ENCODE assay signal across 13 mouse cellular contexts in genomic region chr5:99336427-99336826, GRCm38 (mm10).
DNase-seq lines count a peak whose midpoint lies in the region; ATAC-seq lines count a peak whose summit lies in the region.
"Had no signal": no experiment of that assay in that cellular context is flagged by ENCODE, and none has a peak within 500 bp of the region (broad histone marks: within the 10 kb centered on the region; RNA-seq: fewer than 3 reads in every experiment).

No protein-coding gene starts in this region.

- H3K27ac ChIP-seq in heart, embryonic 15.5 days = no peak overlapping the region
- H3K27ac ChIP-seq in heart, embryonic 12.5 days (ENCODE audit: poor library complexity, severe bottlenecking) = no peak overlapping the region
- H3K27ac ChIP-seq in embryonic facial prominence, embryonic 10.5 days (replicated peaks) = no peak overlapping the region
- H3K27ac ChIP-seq in forebrain, embryonic 14.5 days (ENCODE audit: low read depth, low read length) = no peak overlapping the region
- H3K27ac ChIP-seq: forebrain, embryonic 15.5 days; hindbrain, embryonic 10.5 days; midbrain, embryonic 10.5 days had no signal

- no peak for ATAC-seq in heart, embryonic 15.5 days (replicated peaks; ENCODE audit: insufficient number of reproducible peaks, insufficient read depth, low FRiP score, low read depth)
- no peak for ATAC-seq in heart, embryonic 12.5 days (ENCODE audit: insufficient number of reproducible peaks, low FRiP score)
- no peak for ATAC-seq in forebrain, embryonic 14.5 days
- ATAC-seq: forebrain, embryonic 15.5 days had no signal

- 57% methylated on average over 11 of the region's 11 CpGs for WGBS in heart, embryonic 15.5 days
- 65% methylated on average over 11 of the region's 11 CpGs for WGBS in heart, embryonic 12.5 days
- WGBS in embryonic facial prominence, embryonic 10.5 days = 80% methylated on average over 11 of the region's 11 CpGs
- 87% methylated on average over 11 of the region's 11 CpGs for WGBS in forebrain, embryonic 14.5 days

- H3K9me3 ChIP-seq in heart, embryonic 15.5 days (replicated peaks) = no peaks in the 10 kb centered on the region
- no peaks in the 10 kb centered on the region for H3K9me3 ChIP-seq in heart, embryonic 12.5 days (replicated peaks)
- no peaks in the 10 kb centered on the region for H3K9me3 ChIP-seq in embryonic facial prominence, embryonic 10.5 days
- H3K9me3 ChIP-seq in forebrain, embryonic 14.5 days (replicated peaks; ENCODE audit: control insufficient read depth, low read length) = no peaks in the 10 kb centered on the region
- H3K9me3 ChIP-seq: forebrain, embryonic 15.5 days; hindbrain, embryonic 10.5 days; midbrain, embryonic 10.5 days had no signal

- no peak overlapping the region for H3K4me3 ChIP-seq in heart, embryonic 15.5 days
- H3K4me3 ChIP-seq in heart, embryonic 12.5 days = no peak overlapping the region
- H3K4me3 ChIP-seq in embryonic facial prominence, embryonic 10.5 days = no peak overlapping the region
- no peak overlapping the region for H3K4me3 ChIP-seq in forebrain, embryonic 14.5 days (ENCODE audit: low read depth, low read length)
- H3K4me3 ChIP-seq: forebrain, embryonic 15.5 days; hindbrain, embryonic 10.5 days; midbrain, embryonic 10.5 days had no signal

- H3K4me1 ChIP-seq in heart, embryonic 15.5 days (replicated peaks) = peaks cover 12% of the 10 kb centered on the region
- H3K4me1 ChIP-seq in heart, embryonic 12.5 days (replicated peaks) = peaks cover 26% of the 10 kb centered on the region
- peaks cover 17% of the 10 kb centered on the region for H3K4me1 ChIP-seq in embryonic facial prominence, embryonic 10.5 days
- H3K4me1 ChIP-seq in forebrain, embryonic 14.5 days (ENCODE audit: control insufficient read depth, insufficient read depth, low read length) = no peaks in the 10 kb centered on the region
- H3K4me1 ChIP-seq: forebrain, embryonic 15.5 days had no signal

- DNase-seq in embryonic facial prominence, embryonic 10.5 days (ENCODE audit: low spot score) = peak; percentile 11
- peak; percentile 81 for DNase-seq in lung, postnatal 36 days
- peak; percentile 97 for DNase-seq in splenic B cell, adult 2 months (ENCODE audit: low read depth, low spot score)
- DNase-seq in frontal cortex, postnatal 36 days (ENCODE audit: low spot score in 2 of 2) = no peak
- DNase-seq in right cerebral cortex, adult 18-20 months = no peak
- DNase-seq in forebrain, embryonic 14.5 days (ENCODE audit: low spot score) = no peak
- DNase-seq: cerebellum, postnatal 14 days; right cerebral cortex, postnatal 25 days had no signal

- no peaks in the 10 kb centered on the region for H3K36me3 ChIP-seq in heart, embryonic 15.5 days
- no peaks in the 10 kb centered on the region for H3K36me3 ChIP-seq in heart, embryonic 12.5 days
- H3K36me3 ChIP-seq in embryonic facial prominence, embryonic 10.5 days (replicated peaks) = no peaks in the 10 kb centered on the region
- H3K36me3 ChIP-seq in splenic B cell, adult 2 months (ENCODE audit: control insufficient read depth, insufficient read depth, low read length, poor library complexity, severe bottlenecking) = no peaks in the 10 kb centered on the region
- no peaks in the 10 kb centered on the region for H3K36me3 ChIP-seq in forebrain, embryonic 14.5 days (ENCODE audit: control insufficient read depth, insufficient read depth, low read length)
- H3K36me3 ChIP-seq: forebrain, embryonic 15.5 days; hindbrain, embryonic 10.5 days; midbrain, embryonic 10.5 days had no signal

- no peaks in the 10 kb centered on the region for H3K27me3 ChIP-seq in heart, embryonic 15.5 days
- no peaks in the 10 kb centered on the region for H3K27me3 ChIP-seq in heart, embryonic 12.5 days (replicated peaks)
- no peaks in the 10 kb centered on the region for H3K27me3 ChIP-seq in embryonic facial prominence, embryonic 10.5 days (replicated peaks; ENCODE audit: low read depth, poor library complexity, severe bottlenecking)
- no peaks in the 10 kb centered on the region for H3K27me3 ChIP-seq in splenic B cell, adult 2 months (ENCODE audit: control insufficient read depth, insufficient read depth, low read length, poor library complexity, severe bottlenecking)
- no peaks in the 10 kb centered on the region for H3K27me3 ChIP-seq in forebrain, embryonic 14.5 days (replicated peaks; ENCODE audit: control insufficient read depth, insufficient read depth, low read length)
- H3K27me3 ChIP-seq: forebrain, embryonic 15.5 days had no signal

- 0 out of 2 replicates have a peak overlapping the region, but pooled peaks have one; percentile 2 for H3K4me2 ChIP-seq in heart, embryonic 15.5 days
- no peak overlapping the region for H3K4me2 ChIP-seq in heart, embryonic 12.5 days
- no peak overlapping the region for H3K4me2 ChIP-seq in forebrain, embryonic 14.5 days (ENCODE audit: low read length)
- H3K4me2 ChIP-seq: forebrain, embryonic 15.5 days had no signal

- no peak overlapping the region for H3K9ac ChIP-seq in heart, embryonic 15.5 days
- no peak overlapping the region for H3K9ac ChIP-seq in heart, embryonic 12.5 days
- no peak overlapping the region for H3K9ac ChIP-seq in forebrain, embryonic 14.5 days (ENCODE audit: low read length)
- H3K9ac ChIP-seq: forebrain, embryonic 15.5 days had no signal

Comparison
In these comparisons a context has a peak if more than half of its experiments do, and no peak if none do; other contexts are left out.
1. DNase-seq: peak in embryonic facial prominence, embryonic 10.5 days (single experiment), lung, postnatal 36 days (single experiment) and splenic B cell, adult 2 months (single experiment); none in frontal cortex, postnatal 36 days (0 of 2), right cerebral cortex, adult 18-20 months (single experiment) and forebrain, embryonic 14.5 days (single experiment).